Mouse (Mus musculus) hindbrain, postnatal 0 days (tissue): ENCODE data around the gene Plekhg3. TPM values are rescaled to one million over a fixed set of nuclear protein-coding genes. Genes with fewer than 3 reads are reported as not detected.

Experiments
- ATAC-seq: fragments of 200-750 bp; cut with Nextera tagmentation; 2 replicates; pipeline ENCODE4 v1.8.0; 2017; ENCODE audit warnings: mild to moderate bottlenecking, moderate TSS enrichment, moderate library complexity
- DNase-seq: peaks from one replicate; pipeline ENCODE4 v3.0.0-alpha.2; 2015; ENCODE audit warnings: low spot score
- H3K27ac ChIP-seq: fragments of 300-500 bp; sonication (generic); 2 replicates; pipeline ENCODE4 v1.5.1; 2014; ENCODE audit warnings: mild to moderate bottlenecking
- H3K27me3 ChIP-seq: fragments of 300-500 bp; sonication (generic); 2 replicates; pipeline ENCODE4 v1.6.1; 2014; ENCODE audit warnings: low read length, mixed read lengths; ENCODE audit not compliant: insufficient read depth
- H3K36me3 ChIP-seq: fragments of 300-500 bp; sonication (generic); 2 replicates; pipeline ENCODE4 v1.6.1; 2014; ENCODE audit warnings: low read length, mixed read lengths; ENCODE audit not compliant: insufficient read depth
- H3K4me1 ChIP-seq: fragments of 300-500 bp; sonication (generic); 2 replicates; pipeline ENCODE4 v1.6.1; 2014; ENCODE audit warnings: antibody characterized with exemption, low read length, mixed read lengths; ENCODE audit not compliant: insufficient read depth
- H3K4me2 ChIP-seq: fragments of 300-500 bp; sonication (generic); 2 replicates; pipeline ENCODE4 v1.6.1; 2014; ENCODE audit warnings: low read depth, mild to moderate bottlenecking, low read length, moderate library complexity, mixed read lengths
- H3K4me3 ChIP-seq: fragments of 300-500 bp; sonication (generic); 2 replicates; pipeline ENCODE4 v1.5.1; 2014; ENCODE audit warnings: low read length
- H3K9ac ChIP-seq: fragments of 300-500 bp; sonication (generic); replicated peaks from 2 replicates; pipeline ENCODE4 v1.6.1; 2014; ENCODE audit warnings: mild to moderate bottlenecking, low read length, moderate library complexity, mixed read lengths
- H3K9me3 ChIP-seq: fragments of 300-500 bp; sonication (generic); 2 replicates; pipeline ENCODE4 v1.6.1; 2016; ENCODE audit warnings: low read length, mixed read lengths
- CTCF ChIP-seq: IDR thresholded peaks from 2 replicates; pipeline ENCODE4 v1.5.1; 2016; ENCODE audit warnings: antibody characterized with exemption, control low read depth, low read depth
- WGBS: fragments of 180-500 bp; shearing (Covaris S2); extraction: QIAGEN DNeasy Blood & Tissue Kit; methylation state at CpG from one replicate; pipeline ENCODE4 v1.1.7; 2014; 5-methylcytosine and 5-hydroxymethylcytosine counted together
- polyA plus RNA-seq: library from polyadenylated mRNA; unstranded; fragments of >200 nt; fragmentation: Nextera tagmentation; extraction: Ambion mirVana; gene quantifications from 2 replicates; pipeline ENCODE4 v1.2.1, GENCODE M21; 2015
- total RNA-seq: library from RNA; depleted of rRNA; stranded (reverse); fragments of >200 nt; gene quantifications from 2 replicates; pipeline ENCODE4 v1.2.3, GENCODE M21; 2014

Gene Plekhg3
- total and polyA plus RNA-seq, 2 experiments from 2014 or later = 1.8 to 5.4 TPM

DNA sequence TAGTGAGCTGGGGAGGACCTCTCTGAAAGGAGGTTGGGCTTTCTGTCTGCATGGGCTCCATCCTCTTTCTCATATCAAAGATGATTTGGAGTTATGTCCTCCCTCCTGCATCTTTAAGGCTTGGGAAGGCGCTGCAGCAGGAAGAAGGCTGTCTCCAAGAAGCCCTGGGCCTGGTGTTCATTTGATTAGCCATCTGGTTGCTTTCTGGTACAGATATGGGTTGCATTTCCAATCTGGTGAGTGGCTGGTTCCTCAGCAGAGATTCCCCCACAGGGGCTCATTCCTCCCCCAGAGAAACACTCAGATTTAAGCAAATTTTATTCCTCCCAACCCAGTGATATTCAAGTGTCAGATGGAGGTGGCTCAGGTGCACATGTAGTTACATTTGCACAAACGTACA is 65.1 kb downstream of the Plekhg3 start:
- Histone ChIP-seq H3K27ac (no peak overlapping the region), H3K9ac (no peak overlapping the region), H3K36me3 (no peaks in the 10 kb centered on the region), H3K4me3 (no peak overlapping the region), H3K4me2 (no peak overlapping the region), H3K9me3 (no peaks in the 10 kb centered on the region), H3K27me3 (no peaks in the 10 kb centered on the region), H3K4me1 (peaks cover 6% of the 10 kb centered on the region; the same call in 1 of the 2 replicates)
- DNase-seq (no peak), ATAC-seq (no peak)
- WGBS = 81% methylated on average over 2 of the region's 2 CpGs
- no peak for TF ChIP-seq CTCF

DNA sequence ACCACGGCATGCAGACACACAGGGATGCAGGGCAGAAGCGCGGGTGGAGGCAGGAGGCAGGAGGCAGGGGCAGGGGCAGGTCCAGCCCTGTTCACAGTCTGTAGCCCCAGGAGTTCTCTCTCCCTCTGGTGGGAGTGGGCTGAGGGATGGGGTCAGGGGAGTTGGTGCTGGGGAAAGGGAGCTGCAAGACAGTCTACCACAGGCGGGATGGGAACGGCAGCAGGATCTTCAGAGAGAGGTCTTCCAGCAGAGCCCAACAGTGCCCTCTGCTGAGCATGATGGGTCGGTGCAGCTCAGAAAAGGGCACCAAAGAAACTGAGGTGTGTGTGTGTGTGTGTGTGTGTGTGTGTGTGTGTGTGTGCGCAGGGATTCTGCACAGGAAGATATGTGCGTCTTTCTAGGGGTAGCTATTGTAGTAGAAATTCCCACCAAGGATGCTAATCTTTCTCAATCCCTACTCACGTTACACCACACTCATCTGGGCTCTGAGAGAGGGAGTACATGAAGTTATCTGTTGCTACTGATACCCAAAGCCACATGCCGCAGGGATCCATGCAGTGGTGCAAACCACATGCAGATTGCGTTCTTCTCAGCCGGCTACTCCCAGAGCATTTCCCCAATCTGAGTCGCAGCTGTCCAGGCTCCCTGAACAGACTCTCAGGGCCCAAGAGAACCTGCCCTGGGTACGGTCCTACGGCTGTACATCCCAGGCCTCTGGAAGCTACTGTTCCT is 65.8 kb downstream of the Plekhg3 start:
- peaks cover 6% of the 10 kb centered on the region; the same call in 1 of the 2 replicates for H3K4me1 ChIP-seq
- H3K4me2 ChIP-seq = no peak overlapping the region
- DNase-seq (peak; percentile 88), ATAC-seq (peak; percentile 67)
- peak; percentile 96 for TF ChIP-seq CTCF
- no peak overlapping the region for H3K4me3 ChIP-seq
- H3K9me3 ChIP-seq = no peaks in the 10 kb centered on the region
- no peaks in the 10 kb centered on the region for H3K36me3 ChIP-seq
- no peak overlapping the region for H3K9ac ChIP-seq
- WGBS = 60% methylated on average over 15 of the region's 15 CpGs
- H3K27ac ChIP-seq = no peak overlapping the region
- H3K27me3 ChIP-seq = no peaks in the 10 kb centered on the region

DNA sequence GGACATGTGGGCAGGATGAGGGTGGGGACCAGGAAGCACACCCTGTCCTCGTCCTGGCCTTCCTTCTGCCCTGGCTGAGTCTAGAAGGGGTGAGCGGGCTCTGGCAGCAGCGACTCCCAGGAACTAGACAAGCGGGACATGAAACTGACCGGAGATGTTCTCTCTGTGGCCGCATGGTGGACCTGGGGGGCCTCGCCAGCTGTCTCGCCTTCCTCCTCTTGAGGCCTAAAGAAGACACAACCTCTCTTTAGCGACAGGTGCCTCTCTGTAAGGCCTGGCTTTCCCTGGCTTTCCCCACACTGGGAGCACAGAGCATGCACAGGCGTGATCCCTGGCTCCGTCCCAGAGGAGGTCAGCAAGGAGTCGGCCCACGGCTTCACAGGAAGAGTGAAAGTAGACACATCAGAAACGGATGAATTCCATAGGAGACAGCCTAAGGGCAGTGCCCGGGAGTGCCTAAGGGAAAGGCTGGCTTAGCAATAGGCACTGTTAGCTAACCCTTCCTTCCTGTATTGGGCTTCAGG is 66.9 kb downstream of the Plekhg3 start:
- no peaks in the 10 kb centered on the region; the same call in 1 of the 2 replicates for H3K36me3 ChIP-seq
- ATAC-seq (no peak), DNase-seq (no peak)
- no peaks in the 10 kb centered on the region for H3K9me3 ChIP-seq
- no peak overlapping the region for H3K27ac ChIP-seq
- H3K4me2 ChIP-seq = no peak overlapping the region
- peaks cover 6% of the 10 kb centered on the region; the same call in 1 of the 2 replicates for H3K4me1 ChIP-seq
- no peak overlapping the region for H3K9ac ChIP-seq
- H3K27me3 ChIP-seq = no peaks in the 10 kb centered on the region
- no peak for TF ChIP-seq CTCF
- WGBS = 73% methylated on average over 15 of the region's 15 CpGs
- no peak overlapping the region for H3K4me3 ChIP-seq

GRCm38 (mm10) chr12:76598196-76598928 is 67.7 kb downstream of the Plekhg3 start:
- 75% methylated on average over 24 of the region's 24 CpGs for WGBS

GRCm38 (mm10) chr12:76603779-76604178 is 73.1 kb downstream of the Plekhg3 start:
- no peak overlapping the region for H3K4me2 ChIP-seq
- ATAC-seq (no peak), DNase-seq (no peak)
- H3K36me3 ChIP-seq = peaks cover 3% of the 10 kb centered on the region
- H3K27me3 ChIP-seq = no peaks in the 10 kb centered on the region
- 0 out of 2 replicates have a peak, but pooled peaks cover 3% of the 10 kb centered on the region for H3K4me1 ChIP-seq
- no peak overlapping the region for H3K4me3 ChIP-seq
- no peak for TF ChIP-seq CTCF
- no peak overlapping the region for H3K9ac ChIP-seq
- 90% methylated on average over 9 of the region's 9 CpGs for WGBS
- no peaks in the 10 kb centered on the region for H3K9me3 ChIP-seq
- H3K27ac ChIP-seq = no peak overlapping the region

More at GRCm38 (mm10) chr12:76598196-76598928, 67.7 kb downstream of the Plekhg3 start:
- ATAC-seq (no peak), DNase-seq (no peak)
- no peaks in the 10 kb centered on the region for H3K9me3 ChIP-seq
- H3K36me3 ChIP-seq = peaks cover 1% of the 10 kb centered on the region
- H3K27me3 ChIP-seq = no peaks in the 10 kb centered on the region
- no peak overlapping the region for H3K9ac ChIP-seq
- H3K4me2 ChIP-seq = no peak overlapping the region
- no peak for TF ChIP-seq CTCF
- no peak overlapping the region for H3K4me3 ChIP-seq
- H3K27ac ChIP-seq = no peak overlapping the region
- H3K4me1 ChIP-seq = peaks cover 6% of the 10 kb centered on the region; the same call in 1 of the 2 replicates

DNA sequence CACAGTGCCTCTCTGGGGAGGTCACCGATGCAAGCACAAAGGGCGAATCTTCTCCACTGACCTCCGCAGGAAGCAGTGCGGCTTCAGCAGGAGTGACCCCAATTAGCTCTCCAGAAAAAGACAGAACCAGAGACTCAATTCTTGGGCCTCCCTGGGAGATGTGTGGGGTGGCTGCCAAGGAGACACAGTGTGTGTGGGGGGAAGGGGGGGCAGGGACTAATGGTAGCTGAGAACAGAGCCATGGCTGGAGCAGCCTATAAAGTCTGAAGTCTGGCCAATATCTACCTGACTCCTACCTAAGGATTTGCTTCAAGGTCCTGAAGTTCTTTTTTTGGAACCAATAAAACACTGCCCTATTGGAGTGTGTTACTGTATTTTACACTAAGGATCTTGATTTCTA is 73.9 kb downstream of the Plekhg3 start:
- no peak for ATAC-seq
- DNase-seq = no peak
- no peaks in the 10 kb centered on the region for H3K27me3 ChIP-seq

More for the DNA sequence above, 73.9 kb downstream of the Plekhg3 start:
- H3K4me3 ChIP-seq = no peak overlapping the region
- WGBS = 31% methylated on average over 4 of the region's 4 CpGs
- H3K9me3 ChIP-seq = no peaks in the 10 kb centered on the region
- peaks cover 3% of the 10 kb centered on the region for H3K36me3 ChIP-seq
- 0 out of 2 replicates have a peak, but pooled peaks cover 3% of the 10 kb centered on the region for H3K4me1 ChIP-seq
- no peak for TF ChIP-seq CTCF
- no peak overlapping the region for H3K4me2 ChIP-seq
- no peak overlapping the region for H3K9ac ChIP-seq
- H3K27ac ChIP-seq = no peak overlapping the region
